Mouse (Mus musculus): ENCODE measurements at regions not wholly inside any gene's neighbourhood (a gene's known extent, or its start where the extent isn't known, plus 50 kb on each side); places are given as distances from the start of the nearest gene placed in this dataset.

DNA sequence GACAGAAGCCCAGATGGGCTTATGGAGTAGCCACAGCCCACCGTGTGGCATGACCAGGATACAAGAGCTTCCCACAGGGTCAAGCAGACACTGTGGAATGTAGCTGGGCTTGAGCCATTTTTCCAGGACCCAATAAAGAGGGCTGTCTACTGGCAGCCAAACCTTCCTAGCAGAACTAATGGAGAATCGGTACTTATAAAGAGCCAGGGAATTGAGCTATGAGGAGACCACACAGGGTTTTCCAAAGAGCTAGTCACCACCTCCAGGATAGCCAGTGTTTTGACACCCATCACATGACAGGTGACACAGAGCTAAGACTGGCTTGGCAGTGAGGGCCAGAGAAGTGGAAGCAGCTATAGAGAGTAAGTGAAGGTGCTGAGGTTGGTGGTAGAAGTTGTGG, 149.9 kb downstream of the Map2k4 start:
- Histone ChIP-seq H3K9me3 (ENCODE audit: control insufficient read depth, low read length) (no peaks in the 10 kb centered on the region), H3K4me1 (replicated peaks; ENCODE audit: control insufficient read depth, insufficient read depth, low read length) (no peaks in the 10 kb centered on the region), H3K27me3 (replicated peaks; ENCODE audit: control insufficient read depth, insufficient read depth, low read length) (no peaks in the 10 kb centered on the region), H3K9ac (ENCODE audit: low read length) (no peak overlapping the region), H3K4me2 (ENCODE audit: low read length) (no peak overlapping the region), H3K27ac (ENCODE audit: low read depth) (no peak overlapping the region), H3K36me3 (ENCODE audit: control insufficient read depth, insufficient read depth, low read length) (no peaks in the 10 kb centered on the region), H3K4me3 (ENCODE audit: low read depth, low read length) (no peak overlapping the region)
- DNase-seq (ENCODE audit: low spot score) (no peak), ATAC-seq (replicated peaks; ENCODE audit: low FRiP score, low TSS enrichment, low read depth) (no peak)
- 94% methylated on average over 2 of the region's 2 CpGs for WGBS

DNA sequence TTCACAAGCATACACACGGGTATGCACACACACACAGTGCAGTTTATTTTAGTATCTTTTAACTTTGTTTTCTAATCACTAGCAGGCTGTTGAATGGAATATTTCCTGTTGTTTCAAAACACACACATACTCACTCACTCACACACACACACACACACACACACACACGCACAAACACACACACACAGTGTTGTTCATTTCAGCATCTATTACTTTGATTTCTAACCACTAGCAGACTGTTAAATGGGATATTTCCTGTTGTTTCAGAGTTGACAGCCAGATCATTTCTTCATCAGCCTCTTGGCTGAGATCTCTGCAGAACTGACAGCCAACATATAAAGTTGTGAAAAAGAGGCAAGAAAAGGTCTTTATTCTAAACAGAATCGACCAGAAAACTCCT, 150.9 kb downstream of the Map2k4 start:
- Histone ChIP-seq H3K4me3 (ENCODE audit: low read depth, low read length) (no peak overlapping the region), H3K9ac (ENCODE audit: low read length) (no peak overlapping the region), H3K9me3 (ENCODE audit: control insufficient read depth, low read length) (no peaks in the 10 kb centered on the region), H3K27ac (ENCODE audit: low read depth) (no peak overlapping the region), H3K4me1 (replicated peaks; ENCODE audit: control insufficient read depth, insufficient read depth, low read length) (no peaks in the 10 kb centered on the region), H3K27me3 (replicated peaks; ENCODE audit: control insufficient read depth, insufficient read depth, low read length) (no peaks in the 10 kb centered on the region), H3K4me2 (ENCODE audit: low read length) (no peak overlapping the region), H3K36me3 (ENCODE audit: control insufficient read depth, insufficient read depth, low read length) (no peaks in the 10 kb centered on the region)
- ATAC-seq (replicated peaks; ENCODE audit: low FRiP score, low TSS enrichment, low read depth) (no peak), DNase-seq (ENCODE audit: low spot score) (no peak)
- WGBS = 67% methylated on average over 3 of the region's 3 CpGs

GRCm38 (mm10) chr11:65635307-65635706, 152.8 kb downstream of the Map2k4 start:
- Histone ChIP-seq H3K4me3 (ENCODE audit: low read depth, low read length) (no peak overlapping the region), H3K4me1 (replicated peaks; ENCODE audit: control insufficient read depth, insufficient read depth, low read length) (no peaks in the 10 kb centered on the region), H3K27ac (ENCODE audit: low read depth) (no peak overlapping the region), H3K4me2 (ENCODE audit: low read length) (no peak overlapping the region), H3K9ac (ENCODE audit: low read length) (no peak overlapping the region), H3K36me3 (ENCODE audit: control insufficient read depth, insufficient read depth, low read length) (no peaks in the 10 kb centered on the region), H3K27me3 (replicated peaks; ENCODE audit: control insufficient read depth, insufficient read depth, low read length) (no peaks in the 10 kb centered on the region), H3K9me3 (ENCODE audit: control insufficient read depth, low read length) (no peaks in the 10 kb centered on the region)
- 18% methylated on average over 4 of the region's 4 CpGs for WGBS
- ATAC-seq (replicated peaks; ENCODE audit: low FRiP score, low TSS enrichment, low read depth) = no peak
- DNase-seq (ENCODE audit: low spot score) = no peak

DNA sequence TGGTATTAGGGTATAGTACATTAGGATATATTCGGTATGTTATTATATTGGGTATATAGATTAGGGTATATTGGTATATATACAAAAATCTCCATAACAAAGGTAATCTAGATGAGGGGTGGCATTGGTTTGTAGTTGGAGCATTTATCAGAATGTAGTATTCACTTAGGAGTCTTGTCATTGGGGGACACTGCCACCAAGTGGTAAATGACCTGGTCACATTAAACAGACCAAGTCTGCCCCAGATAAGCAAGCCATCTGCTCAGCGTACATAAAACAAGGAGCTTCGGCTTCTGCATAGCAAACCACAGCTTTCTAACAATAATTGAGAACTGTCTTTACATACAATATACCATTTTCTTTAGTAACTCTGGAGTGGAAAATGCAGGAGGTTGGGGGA, 156.9 kb downstream of the Map2k4 start:
- ATAC-seq (replicated peaks; ENCODE audit: low FRiP score, low TSS enrichment, low read depth) = no peak
- no peaks in the 10 kb centered on the region for H3K36me3 ChIP-seq (ENCODE audit: control insufficient read depth, insufficient read depth, low read length)
- H3K9ac ChIP-seq (ENCODE audit: low read length) = no peak overlapping the region
- 57% methylated on average over 3 of the region's 3 CpGs for WGBS
- H3K4me2 ChIP-seq (ENCODE audit: low read length) = no peak overlapping the region
- H3K27me3 ChIP-seq (replicated peaks; ENCODE audit: control insufficient read depth, insufficient read depth, low read length) = no peaks in the 10 kb centered on the region
- H3K4me1 ChIP-seq (replicated peaks; ENCODE audit: control insufficient read depth, insufficient read depth, low read length) = no peaks in the 10 kb centered on the region
- DNase-seq (ENCODE audit: low spot score) = no peak
- H3K4me3 ChIP-seq (ENCODE audit: low read depth, low read length) = no peak overlapping the region
- H3K27ac ChIP-seq (ENCODE audit: low read depth) = no peak overlapping the region
- no peaks in the 10 kb centered on the region for H3K9me3 ChIP-seq (ENCODE audit: control insufficient read depth, low read length)

- no peak for ATAC-seq (replicated peaks; ENCODE audit: low FRiP score, low TSS enrichment, low read depth)
Measured at GRCm38 (mm10) chr11:65630436-65630835, 157.7 kb downstream of the Map2k4 start.

GRCm38 (mm10) chr11:65629320-65629719, 158.8 kb downstream of the Map2k4 start:
- Histone ChIP-seq H3K4me3 (ENCODE audit: low read depth, low read length) (no peak overlapping the region), H3K27me3 (replicated peaks; ENCODE audit: control insufficient read depth, insufficient read depth, low read length) (no peaks in the 10 kb centered on the region), H3K27ac (ENCODE audit: low read depth) (no peak overlapping the region), H3K9me3 (ENCODE audit: control insufficient read depth, low read length) (no peaks in the 10 kb centered on the region), H3K4me1 (replicated peaks; ENCODE audit: control insufficient read depth, insufficient read depth, low read length) (no peaks in the 10 kb centered on the region), H3K4me2 (ENCODE audit: low read length) (no peak overlapping the region), H3K9ac (ENCODE audit: low read length) (no peak overlapping the region), H3K36me3 (ENCODE audit: control insufficient read depth, insufficient read depth, low read length) (no peaks in the 10 kb centered on the region)
- no peak for ATAC-seq (replicated peaks; ENCODE audit: low FRiP score, low TSS enrichment, low read depth)
- no peak for DNase-seq (ENCODE audit: low spot score)
- WGBS = 86% methylated on average over 5 of the region's 5 CpGs

More at GRCm38 (mm10) chr11:65630436-65630835, 157.7 kb downstream of the Map2k4 start:
- Histone ChIP-seq H3K4me2 (ENCODE audit: low read length) (no peak overlapping the region), H3K9me3 (ENCODE audit: control insufficient read depth, low read length) (no peaks in the 10 kb centered on the region), H3K4me1 (replicated peaks; ENCODE audit: control insufficient read depth, insufficient read depth, low read length) (no peaks in the 10 kb centered on the region), H3K36me3 (ENCODE audit: control insufficient read depth, insufficient read depth, low read length) (no peaks in the 10 kb centered on the region), H3K27me3 (replicated peaks; ENCODE audit: control insufficient read depth, insufficient read depth, low read length) (no peaks in the 10 kb centered on the region), H3K27ac (ENCODE audit: low read depth) (no peak overlapping the region), H3K9ac (ENCODE audit: low read length) (no peak overlapping the region), H3K4me3 (ENCODE audit: low read depth, low read length) (no peak overlapping the region)
- 87% methylated on average over 1 of the region's 1 CpGs for WGBS
- DNase-seq (ENCODE audit: low spot score) = no peak

DNA sequence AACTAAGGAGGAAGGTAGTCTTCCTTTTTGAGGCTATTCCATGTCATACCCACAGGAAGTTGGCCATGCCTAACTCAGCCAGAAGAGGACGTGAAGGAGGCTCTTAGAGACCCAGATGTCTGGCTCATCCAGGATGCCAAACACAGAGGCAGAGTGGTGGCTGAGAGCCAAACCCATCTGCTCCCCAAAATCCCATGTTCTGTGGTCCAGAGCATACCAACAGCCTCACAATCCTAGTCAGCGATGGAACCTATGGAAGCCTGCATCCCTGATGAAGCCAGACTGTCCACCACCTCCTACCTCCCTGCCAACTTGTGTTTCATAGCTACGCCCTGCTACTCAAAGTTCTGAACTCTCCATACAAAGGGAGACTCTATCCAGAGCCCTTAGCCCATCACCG, 169.1 kb downstream of the Map2k4 start:
- DNase-seq (ENCODE audit: low spot score) (no peak), ATAC-seq (replicated peaks; ENCODE audit: low FRiP score, low TSS enrichment, low read depth) (no peak)
- Histone ChIP-seq H3K4me1 (replicated peaks; ENCODE audit: control insufficient read depth, insufficient read depth, low read length) (no peaks in the 10 kb centered on the region), H3K27ac (ENCODE audit: low read depth) (no peak overlapping the region), H3K27me3 (replicated peaks; ENCODE audit: control insufficient read depth, insufficient read depth, low read length) (no peaks in the 10 kb centered on the region), H3K36me3 (ENCODE audit: control insufficient read depth, insufficient read depth, low read length) (no peaks in the 10 kb centered on the region), H3K9ac (ENCODE audit: low read length) (no peak overlapping the region), H3K4me2 (ENCODE audit: low read length) (no peak overlapping the region), H3K9me3 (ENCODE audit: control insufficient read depth, low read length) (no peaks in the 10 kb centered on the region), H3K4me3 (ENCODE audit: low read depth, low read length) (no peak overlapping the region)
- WGBS = 92% methylated on average over 4 of the region's 4 CpGs

- DNase-seq (ENCODE audit: low spot score) = no peak
- WGBS = 87% methylated on average over 3 of the region's 3 CpGs
- H3K9me3 ChIP-seq (ENCODE audit: control insufficient read depth, low read length) = no peaks in the 10 kb centered on the region
- no peak overlapping the region for H3K4me3 ChIP-seq (ENCODE audit: low read depth, low read length)
- H3K27me3 ChIP-seq (replicated peaks; ENCODE audit: control insufficient read depth, insufficient read depth, low read length) = no peaks in the 10 kb centered on the region
- no peaks in the 10 kb centered on the region for H3K4me1 ChIP-seq (replicated peaks; ENCODE audit: control insufficient read depth, insufficient read depth, low read length)
- H3K4me2 ChIP-seq (ENCODE audit: low read length) = no peak overlapping the region
- no peak overlapping the region for H3K9ac ChIP-seq (ENCODE audit: low read length)
- no peak overlapping the region for H3K27ac ChIP-seq (ENCODE audit: low read depth)
- ATAC-seq (replicated peaks; ENCODE audit: low FRiP score, low TSS enrichment, low read depth) = no peak
- H3K36me3 ChIP-seq (ENCODE audit: control insufficient read depth, insufficient read depth, low read length) = no peaks in the 10 kb centered on the region
Measured at GRCm38 (mm10) chr11:65610536-65610935, 177.6 kb downstream of the Map2k4 start.

DNA sequence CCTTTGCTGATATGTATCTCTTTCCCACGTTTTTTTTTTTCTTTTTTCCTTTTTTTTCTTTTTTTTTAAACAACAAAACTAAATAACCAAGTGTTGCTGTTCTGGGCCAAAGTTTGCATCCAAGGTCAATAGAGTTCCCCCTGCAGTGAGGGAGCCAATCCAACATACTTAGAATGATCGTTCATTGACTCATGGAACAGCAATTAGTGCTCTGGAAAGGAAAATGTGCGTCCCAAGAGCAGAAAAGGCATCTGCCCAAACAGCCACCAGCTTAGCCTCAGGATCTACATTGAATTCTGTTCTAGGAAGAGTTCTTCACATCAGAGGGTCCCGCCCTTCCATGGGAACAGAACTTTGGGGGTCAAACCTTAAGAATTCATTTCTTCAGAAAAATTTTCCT, 179.0 kb downstream of the Map2k4 start:
- no peaks in the 10 kb centered on the region for H3K4me1 ChIP-seq (replicated peaks; ENCODE audit: control insufficient read depth, insufficient read depth, low read length)
- H3K4me2 ChIP-seq (ENCODE audit: low read length) = no peak overlapping the region
- no peak for DNase-seq (ENCODE audit: low spot score)
- H3K36me3 ChIP-seq (ENCODE audit: control insufficient read depth, insufficient read depth, low read length) = no peaks in the 10 kb centered on the region
- ATAC-seq (replicated peaks; ENCODE audit: low FRiP score, low TSS enrichment, low read depth) = no peak
- H3K27me3 ChIP-seq (replicated peaks; ENCODE audit: control insufficient read depth, insufficient read depth, low read length) = no peaks in the 10 kb centered on the region
- no peak overlapping the region for H3K4me3 ChIP-seq (ENCODE audit: low read depth, low read length)
- no peak overlapping the region for H3K27ac ChIP-seq (ENCODE audit: low read depth)
- no peaks in the 10 kb centered on the region for H3K9me3 ChIP-seq (ENCODE audit: control insufficient read depth, low read length)
- 72% methylated on average over 4 of the region's 4 CpGs for WGBS
- no peak overlapping the region for H3K9ac ChIP-seq (ENCODE audit: low read length)

All from intestine, embryonic 14.5 days (tissue).